ENCODE assay signal across 20 mouse cellular contexts in genomic region chr11:45123276-45123675, GRCm38 (mm10).
DNase-seq lines count a peak whose midpoint lies in the region; ATAC-seq lines count a peak whose summit lies in the region.
"Had no signal": no experiment of that assay in that cellular context is flagged by ENCODE, and none has a peak within 500 bp of the region (broad histone marks: within the 10 kb centered on the region; RNA-seq: fewer than 3 reads in every experiment).

No protein-coding gene starts in this region.

- H3K9ac ChIP-seq in hindbrain, embryonic 13.5 days = no peak overlapping the region
- H3K9ac ChIP-seq in neural tube, embryonic 13.5 days = no peak overlapping the region
- H3K9ac ChIP-seq: embryonic facial prominence, embryonic 15.5 days; forebrain, postnatal 0 days; heart, embryonic 13.5 days; hindbrain, embryonic 14.5 days had no signal

- ATAC-seq in hindbrain, embryonic 13.5 days (ENCODE audit: low FRiP score) = no peak
- ATAC-seq in neural tube, embryonic 13.5 days (ENCODE audit: low read depth) = no peak
- 0 out of 2 replicates have a peak, but pooled peaks have one; percentile 41 for ATAC-seq in neutrophil, adult 5-6 weeks (ENCODE audit: extremely low read depth, insufficient number of reproducible peaks, low FRiP score, poor library complexity, severe bottlenecking)
- ATAC-seq in granulocyte monocyte progenitor cell, adult 5-6 weeks (replicated peaks; ENCODE audit: poor library complexity, severe bottlenecking) = no peak
- ATAC-seq: forebrain, postnatal 0 days; intestine, embryonic 16.5 days had no signal

- H3K4me3 ChIP-seq in hindbrain, embryonic 13.5 days = no peak overlapping the region
- H3K4me3 ChIP-seq in hindbrain, embryonic 10.5 days = no peak overlapping the region
- no peak overlapping the region for H3K4me3 ChIP-seq in neural tube, embryonic 13.5 days
- H3K4me3 ChIP-seq: embryonic facial prominence, embryonic 15.5 days; erythroblast, embryonic 14.5 days; heart, embryonic 13.5 days had no signal

- H3K36me3 ChIP-seq in hindbrain, embryonic 13.5 days = no peaks in the 10 kb centered on the region
- no peaks in the 10 kb centered on the region for H3K36me3 ChIP-seq in hindbrain, embryonic 10.5 days
- no peaks in the 10 kb centered on the region for H3K36me3 ChIP-seq in neural tube, embryonic 13.5 days
- H3K36me3 ChIP-seq: embryonic facial prominence, embryonic 15.5 days; G1E; heart, embryonic 13.5 days had no signal

- H3K4me1 ChIP-seq in hindbrain, embryonic 13.5 days (replicated peaks) = 0 out of 2 replicates have a peak, but pooled peaks cover 3% of the 10 kb centered on the region
- no peaks in the 10 kb centered on the region for H3K4me1 ChIP-seq in hindbrain, embryonic 10.5 days (replicated peaks)
- 0 out of 2 replicates have a peak, but pooled peaks cover 8% of the 10 kb centered on the region for H3K4me1 ChIP-seq in neural tube, embryonic 13.5 days (replicated peaks)
- H3K4me1 ChIP-seq: embryonic facial prominence, embryonic 15.5 days; heart, embryonic 13.5 days had no signal

- no peaks in the 10 kb centered on the region for H3K9me3 ChIP-seq in hindbrain, embryonic 13.5 days
- no peaks in the 10 kb centered on the region for H3K9me3 ChIP-seq in hindbrain, embryonic 10.5 days
- H3K9me3 ChIP-seq in neural tube, embryonic 13.5 days = no peaks in the 10 kb centered on the region
- H3K9me3 ChIP-seq: embryonic facial prominence, embryonic 15.5 days; G1E; heart, embryonic 13.5 days had no signal

- H3K27ac ChIP-seq in hindbrain, embryonic 13.5 days = 0 out of 2 replicates have a peak overlapping the region, but pooled peaks have one; percentile 26
- H3K27ac ChIP-seq in hindbrain, embryonic 10.5 days = no peak overlapping the region
- H3K27ac ChIP-seq in neural tube, embryonic 13.5 days (replicated peaks) = peak overlapping the region; percentile 55
- H3K27ac ChIP-seq: embryonic facial prominence, embryonic 15.5 days; heart, embryonic 13.5 days; hindbrain, embryonic 14.5 days had no signal

- 53% methylated on average over 2 of the region's 2 CpGs for WGBS in hindbrain, embryonic 13.5 days
- WGBS in hindbrain, embryonic 10.5 days = 79% methylated on average over 2 of the region's 2 CpGs
- WGBS in neural tube, embryonic 13.5 days = 40% methylated on average over 2 of the region's 2 CpGs

- no peaks in the 10 kb centered on the region for H3K27me3 ChIP-seq in hindbrain, embryonic 13.5 days
- no peaks in the 10 kb centered on the region for H3K27me3 ChIP-seq in hindbrain, embryonic 10.5 days (ENCODE audit: insufficient read depth, poor library complexity, severe bottlenecking)
- no peaks in the 10 kb centered on the region for H3K27me3 ChIP-seq in neural tube, embryonic 13.5 days
- H3K27me3 ChIP-seq: embryonic facial prominence, embryonic 15.5 days; heart, embryonic 13.5 days had no signal

- H3K4me2 ChIP-seq in hindbrain, embryonic 13.5 days = no peak overlapping the region
- H3K4me2 ChIP-seq in neural tube, embryonic 13.5 days = no peak overlapping the region
- H3K4me2 ChIP-seq: embryonic facial prominence, embryonic 15.5 days; heart, embryonic 13.5 days; hindbrain, embryonic 14.5 days had no signal

- no peak for DNase-seq in hindbrain, embryonic 10.5 days (ENCODE audit: low spot score)
- no peak for DNase-seq in neural tube, embryonic 10.5 days (ENCODE audit: extremely low spot score, low spot score)
- DNase-seq: adrenal gland, adult 8-10 months; adrenal gland, postnatal 36 days; cerebellum, adult 11 months; cerebellum, adult 8-10 months; cerebellum, postnatal 25 days; forebrain, postnatal 0 days; gastrocnemius, postnatal 14 days; heart, postnatal 36 days had no signal
